Mouse (Mus musculus) forebrain, embryonic 12.5 days (tissue): ENCODE data around the gene Psma6. TPM values are rescaled to one million over a fixed set of nuclear protein-coding genes. Genes with fewer than 3 reads are reported as not detected.

ENCODE experiments used
- ATAC-seq: fragments of 200-750 bp; cut with Nextera tagmentation; 2 replicates; pipeline ENCODE4 v1.8.0; 2017; ENCODE audit warnings: moderate TSS enrichment; ENCODE audit not compliant: low FRiP score
- H3K27ac ChIP-seq: fragments of 300-500 bp; sonication (generic); 2 replicates; pipeline ENCODE4 v1.5.1; 2016; ENCODE audit warnings: mild to moderate bottlenecking
- H3K27me3 ChIP-seq: fragments of 300-500 bp; sonication (generic); 2 replicates; pipeline ENCODE4 v1.6.1; 2016; ENCODE audit warnings: mild to moderate bottlenecking
- H3K36me3 ChIP-seq: fragments of 300-500 bp; sonication (generic); replicated peaks from 2 replicates; pipeline ENCODE4 v1.6.1; 2016; ENCODE audit warnings: mild to moderate bottlenecking
- H3K4me1 ChIP-seq: fragments of 300-500 bp; sonication (generic); 2 replicates; pipeline ENCODE4 v1.6.1; 2016
- H3K4me2 ChIP-seq: fragments of 300-500 bp; sonication (generic); 2 replicates; pipeline ENCODE4 v1.6.1; 2016; ENCODE audit warnings: mild to moderate bottlenecking, moderate library complexity
- H3K4me3 ChIP-seq: fragments of 300-500 bp; sonication (generic); replicated peaks from 2 replicates; pipeline ENCODE4 v1.5.1; 2016; ENCODE audit warnings: mild to moderate bottlenecking
- H3K9ac ChIP-seq: fragments of 300-500 bp; sonication (generic); 2 replicates; pipeline ENCODE4 v1.6.1; 2016; ENCODE audit warnings: mild to moderate bottlenecking
- H3K9me3 ChIP-seq: fragments of 300-500 bp; sonication (generic); 2 replicates; pipeline ENCODE4 v1.6.1; 2016
- WGBS: fragments of 180-500 bp; shearing (Covaris S2); methylation state at CpG from one replicate; pipeline ENCODE4 v1.1.7; 2016; 5-methylcytosine and 5-hydroxymethylcytosine counted together
- polyA plus RNA-seq: library from polyadenylated mRNA; unstranded; fragments of >200 nt; fragmentation: Nextera tagmentation; extraction: Ambion mirVana; gene quantifications from 2 replicates; pipeline ENCODE4 v1.2.1, GENCODE M21; 2016

Gene Psma6
- polyA plus RNA-seq, 1 experiment from 2014 or later = 425 TPM

- ATAC-seq = peak; percentile 91
- H3K27me3 ChIP-seq = no peaks in the 10 kb centered on the region
- H3K4me3 ChIP-seq = no peak overlapping the region
- no peak overlapping the region; the same call in 1 of the 2 replicates for H3K9ac ChIP-seq
- peak overlapping the region; percentile 89 for H3K27ac ChIP-seq
- WGBS = 30% methylated on average over 13 of the region's 13 CpGs
- no peaks in the 10 kb centered on the region for H3K9me3 ChIP-seq
- peaks cover 24% of the 10 kb centered on the region for H3K4me1 ChIP-seq
- no peaks in the 10 kb centered on the region for H3K36me3 ChIP-seq
- peak overlapping the region; percentile 2 for H3K4me2 ChIP-seq
Measured at GRCm38 (mm10) chr12:55446746-55447395, 62.8 kb downstream of the Psma6 start.

GRCm38 (mm10) chr12:55447396-55447760, 63.4 kb downstream of the Psma6 start:
- Histone ChIP-seq H3K4me3 (no peak overlapping the region), H3K9me3 (no peaks in the 10 kb centered on the region), H3K9ac (no peak overlapping the region), H3K36me3 (no peaks in the 10 kb centered on the region), H3K27me3 (no peaks in the 10 kb centered on the region), H3K27ac (peak overlapping the region; percentile 89), H3K4me2 (peak overlapping the region; percentile 2; the same call in 1 of the 2 replicates), H3K4me1 (peaks cover 24% of the 10 kb centered on the region)
- 82% methylated on average over 11 of the region's 11 CpGs for WGBS
- ATAC-seq = no peak

GRCm38 (mm10) chr12:55448457-55448856, 64.4 kb downstream of the Psma6 start:
- Histone ChIP-seq H3K27me3 (no peaks in the 10 kb centered on the region), H3K9me3 (no peaks in the 10 kb centered on the region), H3K4me3 (no peak overlapping the region), H3K27ac (no peak overlapping the region), H3K4me1 (peaks cover 24% of the 10 kb centered on the region), H3K9ac (no peak overlapping the region), H3K36me3 (no peaks in the 10 kb centered on the region), H3K4me2 (no peak overlapping the region)
- 79% methylated on average over 2 of the region's 2 CpGs for WGBS
- no peak for ATAC-seq

GRCm38 (mm10) chr12:55449048-55449447, 65.0 kb downstream of the Psma6 start:
- 95% methylated on average over 2 of the region's 2 CpGs for WGBS
- Histone ChIP-seq H3K4me3 (no peak overlapping the region), H3K27ac (no peak overlapping the region)

GRCm38 (mm10) chr12:55450421-55450820, 66.4 kb downstream of the Psma6 start:
- WGBS = 72% methylated on average over 16 of the region's 16 CpGs
- Histone ChIP-seq H3K4me1 (peaks cover 24% of the 10 kb centered on the region), H3K36me3 (no peaks in the 10 kb centered on the region), H3K9me3 (no peaks in the 10 kb centered on the region), H3K4me2 (no peak overlapping the region), H3K27ac (no peak overlapping the region), H3K9ac (no peak overlapping the region), H3K27me3 (no peaks in the 10 kb centered on the region), H3K4me3 (no peak overlapping the region)
- no peak for ATAC-seq

More at GRCm38 (mm10) chr12:55449048-55449447, 65.0 kb downstream of the Psma6 start:
- Histone ChIP-seq H3K4me1 (peaks cover 24% of the 10 kb centered on the region), H3K9ac (no peak overlapping the region), H3K27me3 (no peaks in the 10 kb centered on the region), H3K4me2 (no peak overlapping the region), H3K36me3 (no peaks in the 10 kb centered on the region), H3K9me3 (no peaks in the 10 kb centered on the region)
- no peak for ATAC-seq

GRCm38 (mm10) chr12:55452839-55453238, 68.8 kb downstream of the Psma6 start:
- H3K9me3 ChIP-seq = no peaks in the 10 kb centered on the region
- no peak overlapping the region for H3K4me3 ChIP-seq
- H3K27me3 ChIP-seq = no peaks in the 10 kb centered on the region
- H3K36me3 ChIP-seq = no peaks in the 10 kb centered on the region
- no peak overlapping the region for H3K4me2 ChIP-seq
- H3K4me1 ChIP-seq = peaks cover 6% of the 10 kb centered on the region; the same call in 1 of the 2 replicates
- 62% methylated on average over 5 of the region's 5 CpGs for WGBS
- no peak overlapping the region for H3K27ac ChIP-seq
- H3K9ac ChIP-seq = no peak overlapping the region
- no peak for ATAC-seq

- no peaks in the 10 kb centered on the region for H3K36me3 ChIP-seq
- H3K4me1 ChIP-seq = peaks cover 2% of the 10 kb centered on the region; the same call in 1 of the 2 replicates
- H3K9ac ChIP-seq = no peak overlapping the region
- ATAC-seq = no peak
- no peak overlapping the region for H3K4me2 ChIP-seq
- H3K4me3 ChIP-seq = no peak overlapping the region
- H3K27ac ChIP-seq = no peak overlapping the region
- no peaks in the 10 kb centered on the region for H3K9me3 ChIP-seq
- H3K27me3 ChIP-seq = no peaks in the 10 kb centered on the region
- 84% methylated on average over 4 of the region's 4 CpGs for WGBS
Measured at GRCm38 (mm10) chr12:55453924-55454323, 69.9 kb downstream of the Psma6 start.

GRCm38 (mm10) chr12:55455206-55455605, 71.2 kb downstream of the Psma6 start:
- no peak for ATAC-seq
- Histone ChIP-seq H3K4me2 (no peak overlapping the region), H3K36me3 (no peaks in the 10 kb centered on the region), H3K4me3 (no peak overlapping the region), H3K4me1 (peaks cover 1% of the 10 kb centered on the region; the same call in 1 of the 2 replicates), H3K27ac (no peak overlapping the region), H3K9me3 (no peaks in the 10 kb centered on the region), H3K27me3 (no peaks in the 10 kb centered on the region), H3K9ac (no peak overlapping the region)
- 84% methylated on average over 9 of the region's 10 CpGs for WGBS

GRCm38 (mm10) chr12:55456136-55456535, 72.1 kb downstream of the Psma6 start:
- no peak overlapping the region for H3K4me2 ChIP-seq
- H3K4me3 ChIP-seq = no peak overlapping the region
- ATAC-seq = no peak
- no peaks in the 10 kb centered on the region for H3K36me3 ChIP-seq
- no peaks in the 10 kb centered on the region for H3K27me3 ChIP-seq
- no peak overlapping the region for H3K27ac ChIP-seq
- 54% methylated on average over 3 of the region's 3 CpGs for WGBS
- H3K4me1 ChIP-seq = no peaks in the 10 kb centered on the region
- no peaks in the 10 kb centered on the region for H3K9me3 ChIP-seq
- no peak overlapping the region for H3K9ac ChIP-seq

GRCm38 (mm10) chr12:55456893-55457292, 72.9 kb downstream of the Psma6 start:
- Histone ChIP-seq H3K4me3 (no peak overlapping the region), H3K4me1 (no peaks in the 10 kb centered on the region), H3K9ac (no peak overlapping the region), H3K36me3 (no peaks in the 10 kb centered on the region), H3K9me3 (no peaks in the 10 kb centered on the region), H3K27me3 (no peaks in the 10 kb centered on the region), H3K4me2 (no peak overlapping the region), H3K27ac (no peak overlapping the region)
- WGBS = 91% methylated on average over 5 of the region's 5 CpGs
- ATAC-seq = no peak

- H3K4me2 ChIP-seq = no peak overlapping the region
- H3K27me3 ChIP-seq = no peaks in the 10 kb centered on the region
- H3K9me3 ChIP-seq = no peaks in the 10 kb centered on the region
- no peak overlapping the region for H3K9ac ChIP-seq
- 88% methylated on average over 8 of the region's 8 CpGs for WGBS
- peaks cover 16% of the 10 kb centered on the region for H3K4me1 ChIP-seq
- H3K27ac ChIP-seq = no peak overlapping the region
- no peak for ATAC-seq
- H3K36me3 ChIP-seq = no peaks in the 10 kb centered on the region
- H3K4me3 ChIP-seq = no peak overlapping the region
Measured at GRCm38 (mm10) chr12:55459739-55460138, 75.7 kb downstream of the Psma6 start.

GRCm38 (mm10) chr12:55460900-55461299, 76.9 kb downstream of the Psma6 start:
- H3K4me2 ChIP-seq = no peak overlapping the region
- H3K4me1 ChIP-seq = peaks cover 27% of the 10 kb centered on the region
- 75% methylated on average over 4 of the region's 4 CpGs for WGBS
- no peak for ATAC-seq
- H3K9me3 ChIP-seq = no peaks in the 10 kb centered on the region
- H3K27me3 ChIP-seq = no peaks in the 10 kb centered on the region
- H3K27ac ChIP-seq = no peak overlapping the region
- no peak overlapping the region for H3K4me3 ChIP-seq
- H3K9ac ChIP-seq = no peak overlapping the region
- no peaks in the 10 kb centered on the region for H3K36me3 ChIP-seq

- ATAC-seq = no peak
- no peaks in the 10 kb centered on the region for H3K36me3 ChIP-seq
- no peak overlapping the region for H3K4me3 ChIP-seq
- no peaks in the 10 kb centered on the region for H3K9me3 ChIP-seq
- WGBS = 82% methylated on average over 6 of the region's 6 CpGs
- no peak overlapping the region for H3K4me2 ChIP-seq
- H3K27ac ChIP-seq = no peak overlapping the region
- H3K27me3 ChIP-seq = no peaks in the 10 kb centered on the region
- peaks cover 34% of the 10 kb centered on the region for H3K4me1 ChIP-seq
- no peak overlapping the region for H3K9ac ChIP-seq
Measured at GRCm38 (mm10) chr12:55461767-55462166, 77.7 kb downstream of the Psma6 start.
